Mouse (Mus musculus) CH12F3 (cell line): Measurements from ENCODE around the gene Gpr179.
"Not testable (repeated sequence)": the region's sequence is repeated elsewhere in the genome, so short reads cannot be mapped to it uniquely, and the experiment has no call there.

Source experiments
- in situ Hi-C: fragments of 300-500 bp; cut with MboI; formaldehyde crosslinking; loops from 2 replicates; pipeline ENCODE4 v1.14.3; 2020; ENCODE audit warnings: low sequenced_read_pairs

Gene Gpr179

DNA sequence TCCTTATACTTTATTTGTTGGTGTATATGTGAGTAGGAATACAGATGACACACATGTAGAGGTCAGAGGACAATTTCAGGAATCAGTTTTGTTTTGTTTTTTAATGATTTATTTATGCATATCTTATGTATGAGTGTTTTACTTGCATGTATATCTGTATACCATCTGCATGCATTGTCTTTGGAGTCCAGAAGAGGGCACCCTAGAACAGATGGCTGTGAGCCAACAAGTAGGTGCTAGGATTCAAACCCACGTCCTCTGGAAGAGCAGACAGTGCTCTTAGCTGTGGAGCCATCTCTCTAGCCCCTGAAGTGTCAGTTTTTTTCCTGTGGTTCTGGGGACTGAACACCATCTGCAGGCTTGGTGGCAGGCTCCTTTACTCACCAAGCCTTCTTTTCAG lies 26.7 kb downstream of the Gpr179 start:
- in situ Hi-C loops = no loop called here

DNA sequence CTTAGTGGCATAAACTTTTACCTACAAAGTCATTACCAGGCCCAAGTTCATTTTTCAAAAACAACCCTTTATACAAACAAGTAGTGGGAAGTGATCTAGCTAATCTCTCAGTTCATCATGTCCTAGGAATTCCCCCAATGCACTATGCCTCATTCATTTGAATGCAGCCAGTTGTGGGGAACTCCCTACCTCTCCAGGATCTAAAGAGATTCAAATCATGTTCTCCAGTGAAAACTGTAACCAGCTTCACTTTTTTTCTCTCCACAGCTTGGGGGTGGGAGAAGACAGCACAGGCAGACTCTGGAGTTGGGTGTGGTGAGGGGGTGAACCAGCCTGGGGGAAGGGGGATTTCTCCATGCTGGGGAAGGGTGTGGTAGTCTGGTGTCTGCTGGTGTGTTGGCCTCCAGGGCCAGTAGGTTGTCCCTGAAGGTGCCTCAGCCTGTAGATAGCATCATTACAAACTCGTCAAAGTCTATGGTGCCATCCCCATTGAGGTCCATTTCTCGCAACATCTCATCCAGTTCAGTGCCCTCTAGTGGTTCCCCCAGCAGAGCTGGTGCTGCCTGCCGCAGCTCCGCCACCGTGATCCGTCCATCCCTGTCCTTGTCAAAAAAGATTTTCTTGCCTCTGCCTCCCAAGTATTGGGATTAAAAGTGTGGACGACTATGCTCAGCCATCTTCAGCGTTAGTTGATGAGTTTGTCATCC lies 29.8 kb downstream of the Gpr179 start:
- in situ Hi-C loops = not testable (repeated sequence)

DNA sequence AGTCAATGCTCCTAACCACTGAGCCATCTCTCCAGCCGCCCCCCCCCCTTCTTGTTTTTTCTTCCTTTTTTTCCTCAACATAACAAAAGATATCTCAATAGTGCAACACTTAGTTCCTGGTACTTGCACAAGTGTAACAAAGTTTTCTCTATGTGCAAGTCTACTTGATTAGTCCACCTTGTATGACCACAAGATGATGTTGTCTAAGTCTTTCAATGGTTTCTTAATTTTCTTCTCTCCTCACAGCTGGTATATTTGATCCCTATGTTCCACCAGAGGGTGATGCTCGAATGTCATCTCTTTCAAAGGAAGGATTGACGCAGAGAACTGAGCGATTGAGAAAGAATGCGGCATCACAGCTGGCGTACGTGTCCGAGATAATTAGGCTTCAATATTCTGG lies 30.7 kb downstream of the Gpr179 start:
- in situ Hi-C loops = no loop called here

DNA sequence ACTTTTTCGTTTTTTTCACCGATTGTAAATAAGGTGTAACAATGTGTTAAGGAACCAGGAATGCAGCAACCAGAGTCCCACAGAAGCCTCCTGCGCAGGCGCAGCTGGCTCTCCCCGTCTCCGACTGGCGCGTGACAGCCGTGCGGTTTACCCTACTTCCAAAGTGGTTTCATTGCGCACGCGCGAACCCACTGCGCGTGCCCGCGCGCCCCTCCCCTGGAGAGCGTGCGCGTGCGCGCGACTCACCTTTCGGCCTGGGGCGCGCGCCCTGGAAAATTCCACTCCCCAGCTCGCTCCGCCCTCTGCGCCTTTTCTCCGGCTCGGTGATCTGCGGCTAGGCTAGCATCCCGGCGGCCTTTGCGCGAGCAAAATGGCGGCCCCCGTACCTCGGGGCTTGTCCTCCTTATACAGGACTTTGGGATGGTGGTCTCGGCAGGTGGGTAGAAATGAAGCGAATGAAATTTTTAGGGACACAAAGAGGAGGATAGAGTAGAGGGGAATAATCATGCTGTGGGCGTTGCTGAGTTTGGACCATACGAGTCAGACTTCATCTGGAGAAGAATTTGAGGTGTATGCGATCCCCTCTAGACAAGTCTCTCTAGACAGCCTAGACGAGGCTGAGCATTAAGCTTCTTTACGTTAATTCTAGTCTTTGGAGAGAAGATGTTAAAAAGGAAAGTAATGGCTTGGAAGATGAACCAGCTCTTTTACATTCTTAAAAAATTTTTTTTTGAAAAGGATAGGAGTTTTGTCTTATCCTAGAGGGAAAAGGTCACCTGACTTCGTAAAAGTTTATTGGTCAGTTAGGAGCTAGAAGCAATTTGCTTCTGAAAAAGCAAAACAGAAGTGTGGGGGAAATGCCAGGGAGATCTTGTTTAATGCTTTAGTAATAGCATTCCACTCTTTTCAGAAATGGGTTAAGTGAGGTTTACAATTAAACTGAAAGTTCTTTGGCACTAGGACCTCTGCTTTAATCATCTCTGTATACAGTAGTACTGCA lies 36.1 kb downstream of the Gpr179 start, which contains the start of gene Mrpl45:
Gene Mrpl45, plus strand, starts transcription at position 213 of the 1,000 bp plus-strand sequence.
- in situ Hi-C loops = no loop called here

DNA sequence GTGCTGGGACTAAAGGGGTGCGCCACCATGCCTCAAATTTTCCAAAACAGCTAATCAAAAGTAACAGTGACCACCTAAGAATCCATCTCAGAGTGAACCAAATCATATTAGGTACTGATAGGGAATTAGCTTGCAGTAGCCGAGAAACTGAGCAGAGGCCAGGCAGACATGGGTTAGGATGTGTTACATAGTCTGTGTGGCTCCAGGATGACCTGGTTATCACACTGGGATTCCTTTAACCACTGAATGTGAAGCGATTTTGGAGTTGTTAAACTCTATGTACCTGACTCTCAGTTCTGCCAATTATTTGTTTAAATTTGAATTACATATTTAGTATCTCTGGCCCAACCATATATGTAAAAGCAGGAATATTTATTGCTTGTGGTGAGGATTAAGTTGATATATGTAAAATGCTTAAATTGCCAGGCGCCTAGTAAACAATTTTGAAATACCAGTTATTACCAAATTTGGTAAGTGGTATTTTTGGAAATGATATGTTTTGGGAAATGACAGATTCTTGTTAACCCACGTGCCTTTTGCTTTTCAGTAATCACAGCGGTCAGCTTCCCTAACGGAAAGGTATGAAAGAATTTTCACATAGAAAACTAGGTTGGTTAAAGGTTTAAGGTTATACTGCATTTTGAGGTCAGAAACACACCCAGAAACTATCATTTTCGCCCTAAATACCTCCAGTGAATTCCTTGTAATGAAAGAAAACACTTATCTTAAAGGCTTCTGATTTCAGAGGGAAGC lies 37.0 kb downstream of the Gpr179 start:
- in situ Hi-C loops = no loop called here

DNA sequence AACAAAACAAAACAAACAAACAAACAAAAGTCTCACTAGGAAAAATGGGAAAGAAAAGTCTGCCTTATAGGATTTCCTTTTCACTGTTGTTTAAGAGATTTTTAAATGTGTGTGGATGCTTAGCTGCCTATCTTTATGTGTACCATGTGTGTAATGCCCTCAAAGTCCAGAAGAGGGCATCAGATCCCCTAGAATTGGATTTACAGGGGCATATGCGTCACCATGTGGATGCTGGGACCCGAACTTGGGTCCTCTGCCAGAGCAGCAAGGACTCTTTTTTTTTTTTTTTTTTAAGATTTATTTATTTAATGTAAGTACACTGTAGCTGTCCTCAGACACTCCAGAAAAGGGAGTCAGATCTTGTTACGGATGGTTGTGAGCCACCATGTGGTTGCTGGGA lies 37.8 kb downstream of the Gpr179 start:
- in situ Hi-C loops = no loop called here

DNA sequence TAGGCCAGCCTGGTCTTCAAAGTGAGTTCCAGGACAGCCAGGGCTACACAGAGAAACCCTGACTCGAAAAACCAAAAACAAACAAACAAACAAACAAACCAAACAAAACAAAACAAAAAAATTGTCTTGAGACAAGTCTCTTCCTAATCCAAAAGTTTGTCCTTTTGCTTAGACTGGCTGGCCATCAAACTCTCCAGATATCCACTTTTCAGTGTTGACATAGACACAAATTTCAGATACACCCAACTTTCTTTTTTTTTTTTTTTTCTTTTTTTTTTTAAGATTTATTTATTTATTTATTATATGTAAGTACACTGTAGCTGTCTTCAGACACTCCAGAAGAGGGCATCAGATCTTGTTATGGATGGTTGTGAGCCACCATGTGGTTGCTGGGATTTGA lies 39.0 kb downstream of the Gpr179 start:
- in situ Hi-C loops = not testable (repeated sequence)

DNA sequence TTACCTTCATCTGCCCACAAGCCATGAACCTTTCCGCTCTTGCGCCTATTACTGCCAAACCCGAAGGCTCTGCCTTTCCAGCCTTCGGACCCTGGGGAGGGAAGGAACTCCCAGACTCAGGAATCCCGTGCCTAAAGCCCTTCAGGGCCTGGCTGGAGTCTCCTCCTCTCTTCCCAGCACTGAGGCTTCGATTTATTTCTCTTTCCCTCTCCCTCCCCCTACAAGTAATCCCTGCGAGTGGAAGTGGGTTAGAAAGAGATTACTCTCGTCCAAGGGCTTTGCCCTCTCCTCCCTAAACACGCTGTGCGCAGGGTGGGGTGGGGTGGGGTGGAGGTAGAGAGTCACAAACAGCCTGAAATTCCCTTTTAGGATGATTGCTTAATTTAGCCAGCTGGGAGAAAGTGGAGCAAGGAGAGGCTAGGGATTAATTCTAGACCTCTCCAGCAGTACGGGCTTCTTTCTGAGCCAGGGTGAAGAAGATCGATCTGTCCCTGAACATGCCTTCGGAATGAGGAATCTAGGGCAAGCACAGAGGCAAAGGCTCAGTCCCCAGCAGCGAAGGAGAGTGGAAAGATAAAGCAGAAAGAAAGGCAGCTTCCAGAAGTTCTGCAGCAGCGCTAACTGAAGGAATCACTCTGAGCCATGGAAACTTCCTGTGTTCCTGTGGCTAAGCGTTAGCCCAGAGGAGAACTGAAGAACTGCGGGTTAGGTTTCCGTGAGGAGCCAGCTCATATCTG lies 40.8 kb downstream of the Gpr179 start:
- in situ Hi-C loops = no loop called here

DNA sequence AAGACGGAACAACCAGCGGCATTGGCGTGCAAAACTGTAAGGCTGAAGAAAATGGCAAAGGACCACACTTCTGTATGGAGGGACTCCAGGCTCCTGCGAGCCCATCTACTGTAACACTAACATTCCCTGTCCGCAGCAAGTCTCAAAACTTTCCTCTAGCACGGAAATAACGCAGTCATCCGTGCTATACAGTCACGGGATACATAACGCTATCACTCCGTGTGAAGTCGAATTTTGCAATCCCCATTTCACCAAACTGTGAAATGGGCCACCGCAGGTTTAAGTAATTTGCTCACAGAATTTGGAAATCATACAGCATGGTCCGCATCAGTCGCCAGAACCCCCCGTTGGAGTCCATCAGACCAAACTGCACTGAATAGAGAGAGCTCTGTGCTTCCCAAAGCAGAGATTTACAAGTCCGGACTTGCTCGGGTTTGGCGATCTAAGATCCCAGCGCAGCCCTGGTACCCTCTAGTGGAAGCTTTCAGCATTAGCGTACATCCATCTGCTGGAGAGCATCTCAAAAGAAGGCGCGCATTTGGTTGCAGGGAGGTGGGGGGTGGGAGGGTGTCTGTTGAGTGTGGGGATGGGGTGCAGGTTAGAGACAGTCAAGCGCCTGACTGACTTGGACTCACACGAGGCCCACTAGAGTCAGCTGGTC lies 41.8 kb downstream of the Gpr179 start:
- in situ Hi-C loops = no loop called here

DNA sequence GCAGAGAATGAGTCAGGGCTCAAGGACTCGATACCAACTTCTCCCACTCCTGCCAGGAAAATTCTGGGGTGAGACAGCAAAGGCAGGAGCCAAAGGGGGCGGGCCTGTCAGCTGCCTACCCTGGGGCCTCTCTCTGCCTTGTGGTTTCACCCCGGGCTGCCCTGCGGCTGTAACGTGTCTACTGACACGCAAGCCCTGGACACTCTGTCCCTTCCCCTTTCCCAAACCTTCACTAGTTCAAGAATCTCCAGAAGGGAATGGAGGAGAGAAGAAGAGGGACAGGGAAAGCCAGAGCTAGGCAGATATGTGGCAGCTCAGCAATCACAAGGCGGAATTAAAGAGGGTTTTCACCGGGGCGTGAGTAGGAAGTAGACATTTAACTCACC lies 42.4 kb downstream of the Gpr179 start:
- in situ Hi-C loops = no loop called here

DNA sequence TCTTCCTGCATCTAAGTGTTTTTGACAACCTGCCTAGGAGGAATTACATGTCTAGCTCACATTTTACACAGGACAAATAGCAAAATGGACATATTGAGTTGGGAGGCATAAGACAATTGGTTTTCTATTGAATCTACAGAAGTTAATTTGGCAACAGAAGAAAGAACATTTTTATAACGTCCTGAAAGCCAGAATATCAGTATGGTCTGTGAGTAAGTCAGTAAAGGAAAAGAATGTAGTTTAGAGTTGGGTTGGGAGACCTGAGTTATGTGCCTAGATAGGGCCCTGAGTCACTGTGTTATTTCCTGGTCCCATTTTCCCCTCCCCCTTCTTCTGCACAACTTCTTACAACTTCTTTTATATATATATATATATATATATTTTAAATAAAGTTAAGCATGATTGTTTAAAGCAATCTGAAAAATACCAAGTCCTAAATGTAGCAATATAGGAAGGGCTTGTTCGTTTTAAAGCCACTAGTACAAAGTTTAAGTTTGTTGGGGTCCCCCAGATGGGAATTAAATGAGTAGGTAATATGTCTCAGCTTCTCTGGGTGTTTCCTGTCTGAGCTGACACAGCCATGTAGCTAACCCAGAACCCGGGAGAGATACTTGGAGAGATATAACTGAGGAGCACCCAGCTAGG lies 42.9 kb downstream of the Gpr179 start:
- in situ Hi-C loops = no loop called here

DNA sequence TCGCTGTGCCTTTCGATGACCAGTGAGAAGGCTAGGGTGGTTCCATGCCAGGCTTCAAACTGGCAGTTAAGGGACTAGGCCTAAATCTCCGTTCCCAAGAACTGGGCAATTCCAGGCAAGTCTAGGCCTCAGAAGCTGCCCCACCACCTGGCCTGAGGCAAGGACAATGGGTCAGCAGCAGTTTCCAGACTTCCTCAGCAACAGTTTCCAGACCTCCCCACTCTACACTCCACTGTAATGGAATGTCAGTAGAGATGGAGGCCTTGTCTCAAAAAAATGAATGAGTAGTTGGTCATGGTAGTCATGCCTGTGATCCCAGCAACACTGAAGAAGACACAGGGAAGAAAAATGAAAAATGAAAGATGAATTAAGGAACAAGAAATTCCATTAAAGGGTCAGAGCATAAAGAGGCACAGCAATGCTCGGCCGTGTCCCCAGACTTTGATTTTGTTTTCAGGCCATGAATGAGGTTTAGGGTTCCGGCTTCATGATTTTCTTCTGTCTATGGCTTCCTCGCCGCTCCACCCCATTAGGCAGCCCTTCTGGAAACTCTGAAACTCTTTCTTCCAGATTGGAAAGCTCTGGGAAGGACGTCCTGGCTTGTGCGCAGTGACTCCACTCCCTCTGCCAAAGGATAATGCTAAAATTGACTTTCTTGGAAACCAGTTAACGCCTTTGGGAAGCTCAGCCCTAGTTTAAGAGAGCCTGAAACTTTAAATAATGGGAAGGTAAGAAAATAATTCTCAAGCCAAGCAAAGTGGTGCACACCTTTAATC lies 44.4 kb downstream of the Gpr179 start:
- in situ Hi-C loops = no loop called here

DNA sequence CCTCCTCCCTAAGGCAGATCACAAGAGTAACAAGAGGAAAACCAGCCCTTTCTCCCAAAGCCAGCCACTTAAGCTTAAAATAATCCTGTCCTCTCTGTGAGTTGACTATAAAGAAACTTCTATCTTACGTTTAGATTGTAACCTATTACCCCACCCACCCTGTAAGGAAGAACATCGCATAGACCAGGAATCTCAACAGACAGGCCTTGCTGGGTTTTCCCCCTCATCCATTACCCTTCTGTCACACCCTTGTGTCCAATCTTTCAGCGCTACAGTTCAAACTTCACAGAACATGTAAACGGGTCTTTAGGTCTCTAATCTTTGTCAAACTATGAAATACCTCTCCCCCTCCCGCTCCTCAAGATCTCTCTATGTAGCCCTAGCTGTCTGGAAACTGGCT lies 47.2 kb downstream of the Gpr179 start:
- in situ Hi-C loops = no loop called here

DNA sequence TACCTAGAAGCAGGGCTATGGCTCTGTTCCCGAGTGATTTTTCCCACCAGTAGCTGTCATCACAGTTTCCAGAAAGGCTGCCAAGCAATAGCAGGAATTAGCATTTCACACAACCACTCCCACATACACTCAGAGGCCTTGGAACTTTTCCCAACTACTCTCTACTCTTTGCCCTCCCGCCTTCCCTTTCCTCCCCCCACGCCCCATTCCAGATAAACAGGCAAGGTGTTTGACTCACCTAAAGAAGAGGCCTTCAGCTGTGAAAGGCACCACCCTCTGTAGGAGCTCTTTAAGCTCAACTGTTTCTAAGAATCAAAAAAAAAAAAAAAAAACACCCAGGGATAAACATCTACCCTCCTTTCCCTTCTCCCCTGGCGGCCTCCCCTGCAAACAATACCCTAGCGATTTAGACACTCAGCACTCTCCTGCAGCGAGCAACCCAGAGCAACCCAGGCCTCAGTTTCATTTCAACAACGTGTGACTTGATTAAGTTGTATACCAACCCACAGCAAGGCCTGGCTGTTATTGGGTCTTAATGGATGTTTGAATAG lies 49.6 kb downstream of the Gpr179 start:
- in situ Hi-C loops = no loop called here

DNA sequence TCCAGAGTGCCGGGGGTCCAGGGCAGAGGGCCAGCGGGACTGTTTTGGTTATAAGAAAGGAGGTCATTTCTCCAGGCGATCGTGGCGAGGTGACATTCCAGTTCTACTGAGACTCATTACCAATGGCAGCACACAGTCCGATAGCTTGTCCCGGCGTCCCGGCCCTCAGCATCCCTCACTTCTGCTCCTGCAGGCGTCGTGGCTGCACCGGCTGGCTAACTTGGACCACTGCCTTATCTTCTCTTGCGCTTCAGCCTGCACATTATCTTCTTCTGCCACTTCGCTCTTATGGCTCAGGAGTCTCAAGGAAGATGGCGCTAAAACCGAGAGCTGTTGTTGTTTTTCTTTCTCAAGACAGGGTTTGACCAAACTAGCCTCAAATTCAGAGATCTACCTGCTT lies 50.5 kb downstream of the Gpr179 start:
- in situ Hi-C loops = no loop called here

DNA sequence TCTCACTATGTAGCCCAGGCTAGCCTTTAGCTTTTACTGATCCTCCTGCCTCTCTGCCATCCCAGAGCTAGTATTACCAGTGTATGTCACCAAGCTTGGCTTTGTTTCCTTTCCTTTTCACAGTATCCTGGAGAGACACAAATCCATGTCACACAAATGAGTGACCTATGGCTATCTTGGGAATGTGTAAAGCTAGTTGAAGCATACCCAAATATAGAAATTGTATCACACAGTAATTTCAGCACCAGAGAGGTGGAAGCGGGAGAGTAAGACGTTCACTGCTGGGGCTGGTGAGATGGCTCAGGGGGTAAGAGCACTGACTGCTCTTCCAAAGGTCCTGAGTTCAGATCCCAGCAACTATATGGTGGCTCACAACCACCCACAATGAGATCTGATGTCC lies 51.9 kb downstream of the Gpr179 start:
- in situ Hi-C loops = no loop called here

DNA sequence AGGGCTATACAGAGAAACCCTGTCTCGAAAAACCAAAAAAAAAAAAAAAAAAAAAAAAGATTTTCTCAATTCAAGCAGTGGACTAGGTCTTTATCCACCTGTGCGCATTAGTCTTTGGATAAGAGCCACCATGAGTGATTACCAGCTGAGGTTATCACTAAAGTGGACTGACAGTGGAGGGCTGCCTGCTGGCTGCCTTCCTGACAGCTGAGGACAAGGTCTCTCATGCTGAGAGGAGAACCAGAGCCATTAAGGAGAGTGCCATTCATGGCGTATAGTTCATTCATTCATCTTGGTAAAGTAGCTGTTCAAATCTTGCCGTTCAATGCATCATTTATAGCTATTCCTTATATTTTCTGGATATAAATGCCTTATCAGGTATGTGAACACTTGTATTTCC lies 55.3 kb downstream of the Gpr179 start:
- in situ Hi-C loops = no loop called here

DNA sequence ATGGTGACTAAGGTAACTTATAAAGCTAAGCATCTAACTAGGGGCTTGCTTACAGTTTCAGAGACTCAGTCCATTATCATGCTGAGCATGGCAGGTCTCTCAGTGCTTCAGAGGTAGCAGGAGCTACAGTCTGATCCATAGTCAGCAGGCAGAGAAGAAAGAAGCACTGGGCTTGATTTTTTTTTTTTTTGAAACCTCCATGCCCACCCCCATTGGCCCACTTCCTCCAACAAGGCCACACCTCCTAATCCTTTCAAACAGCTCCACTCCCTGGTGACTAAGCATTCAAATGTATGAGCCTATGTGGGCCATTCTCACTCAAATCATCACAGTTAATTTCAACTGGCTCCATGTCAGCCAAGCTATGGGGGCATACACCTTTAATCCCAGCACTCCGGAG lies 59.1 kb downstream of the Gpr179 start:
- in situ Hi-C loops = no loop called here
